Mouse (Mus musculus) cerebellum, adult 8-10 months (tissue): ENCODE results near the gene Pam.

ENCODE experiments used
- DNase-seq: peaks from one replicate; pipeline ENCODE4 v3.0.0; 2022

Gene Pam

GRCm38 (mm10) chr1:98079640-98080039 is 15.8 kb downstream of the Pam start:
- DNase-seq: no peak

- no peak for DNase-seq
Measured at GRCm38 (mm10) chr1:98078735-98079134, 16.7 kb downstream of the Pam start.

GRCm38 (mm10) chr1:98073826-98074225 is 21.6 kb downstream of the Pam start:
- DNase-seq: no peak

GRCm38 (mm10) chr1:98073127-98073526 is 22.3 kb downstream of the Pam start:
- DNase-seq: no peak

- DNase-seq: no peak
Measured at GRCm38 (mm10) chr1:98072045-98072444, 23.4 kb downstream of the Pam start.

- DNase-seq: no peak
Measured at GRCm38 (mm10) chr1:98071436-98071835, 24.0 kb downstream of the Pam start.

GRCm38 (mm10) chr1:98070743-98071325 is 24.6 kb downstream of the Pam start:
- DNase-seq: no peak

GRCm38 (mm10) chr1:98068177-98068576 is 27.3 kb downstream of the Pam start:
- no peak for DNase-seq

GRCm38 (mm10) chr1:98062074-98062473 is 33.4 kb downstream of the Pam start:
- no peak for DNase-seq

- DNase-seq: no peak
Measured at GRCm38 (mm10) chr1:98059401-98059800, 36.0 kb downstream of the Pam start.

GRCm38 (mm10) chr1:98056996-98057945 is 38.2 kb downstream of the Pam start:
- no peak for DNase-seq

GRCm38 (mm10) chr1:98056277-98056676 is 39.2 kb downstream of the Pam start:
- DNase-seq: no peak

- DNase-seq: no peak
Measured at GRCm38 (mm10) chr1:98055591-98055990, 39.9 kb downstream of the Pam start.

- no peak for DNase-seq
Measured at GRCm38 (mm10) chr1:98053994-98054393, 41.5 kb downstream of the Pam start.

GRCm38 (mm10) chr1:98053447-98053846 is 42.0 kb downstream of the Pam start:
- DNase-seq: no peak

- DNase-seq: no peak
Measured at GRCm38 (mm10) chr1:98052775-98053174, 42.7 kb downstream of the Pam start.

- DNase-seq: no peak
Measured at GRCm38 (mm10) chr1:98051039-98051438, 44.4 kb downstream of the Pam start.

GRCm38 (mm10) chr1:98049756-98050155 is 45.7 kb downstream of the Pam start:
- no peak for DNase-seq

- DNase-seq: no peak
Measured at GRCm38 (mm10) chr1:98048218-98048801, 47.1 kb downstream of the Pam start.

- DNase-seq: no peak
Measured at GRCm38 (mm10) chr1:98047284-98048217, 47.9 kb downstream of the Pam start.

- no peak for DNase-seq
Measured at GRCm38 (mm10) chr1:98042425-98042824, 53.0 kb downstream of the Pam start.

- no peak for DNase-seq
Measured at GRCm38 (mm10) chr1:98038252-98038651, 57.2 kb downstream of the Pam start.

- DNase-seq: no peak
Measured at GRCm38 (mm10) chr1:98035736-98036135, 59.7 kb downstream of the Pam start.
